Mouse (Mus musculus) heart, embryonic 11.5 days (tissue): ENCODE results near the gene Oxsm. TPM values are rescaled to one million over a fixed set of nuclear protein-coding genes. Genes with fewer than 3 reads are reported as not detected.
A peak's percentile ranks its signal among the peaks of the same experiment; 100 is the strongest.

Experiments
- ATAC-seq: fragments of 200-750 bp; cut with Nextera tagmentation; replicated peaks from 2 replicates; pipeline ENCODE4 v1.8.0; 2017; ENCODE audit warnings: moderate library complexity; ENCODE audit not compliant: insufficient number of reproducible peaks, low FRiP score, low TSS enrichment
- H3K27ac ChIP-seq: fragments of 300-500 bp; sonication (generic); 2 replicates; pipeline ENCODE4 v1.5.1; 2014; ENCODE audit warnings: mild to moderate bottlenecking, low read depth, low read length
- H3K27me3 ChIP-seq: fragments of 300-500 bp; sonication (generic); 2 replicates; pipeline ENCODE4 v1.6.1; 2014; ENCODE audit warnings: mild to moderate bottlenecking, low read length, mixed read lengths; ENCODE audit not compliant: control insufficient read depth, insufficient read depth
- H3K36me3 ChIP-seq: fragments of 300-500 bp; sonication (generic); 2 replicates; pipeline ENCODE4 v1.6.1; 2014; ENCODE audit warnings: mild to moderate bottlenecking, low read length, moderate library complexity, mixed read lengths; ENCODE audit not compliant: control insufficient read depth, insufficient read depth
- H3K4me1 ChIP-seq: fragments of 300-500 bp; sonication (generic); 2 replicates; pipeline ENCODE4 v1.6.1; 2014; ENCODE audit warnings: low read length; ENCODE audit not compliant: control insufficient read depth, insufficient read depth
- H3K4me2 ChIP-seq: fragments of 300-500 bp; sonication (generic); 2 replicates; pipeline ENCODE4 v1.6.1; 2014; ENCODE audit warnings: mild to moderate bottlenecking, moderate library complexity
- H3K4me3 ChIP-seq: fragments of 300-500 bp; sonication (generic); 2 replicates; pipeline ENCODE4 v1.5.1; 2014; ENCODE audit warnings: low read depth, low read length
- H3K9ac ChIP-seq: fragments of 300-500 bp; sonication (generic); 2 replicates; pipeline ENCODE4 v1.6.1; 2014; ENCODE audit warnings: mild to moderate bottlenecking, low read depth, low read length, moderate library complexity
- H3K9me3 ChIP-seq: fragments of 300-500 bp; sonication (generic); replicated peaks from 2 replicates; pipeline ENCODE4 v1.6.1; 2016; ENCODE audit warnings: low read length; ENCODE audit not compliant: control insufficient read depth
- WGBS: fragments of 180-500 bp; shearing (Covaris S2); extraction: QIAGEN DNeasy Blood & Tissue Kit; methylation state at CpG from one replicate; pipeline ENCODE4 v1.1.7; 2014; ENCODE audit not compliant: insufficient replicate concordance; 5-methylcytosine and 5-hydroxymethylcytosine counted together
- polyA plus RNA-seq: library from polyadenylated mRNA; unstranded; fragments of >200 nt; fragmentation: Nextera tagmentation; extraction: Ambion mirVana; gene quantifications from 2 replicates; pipeline ENCODE4 v1.2.1, GENCODE M21; 2014

The Oxsm gene
- polyA plus RNA-seq = 2.0 and 2.3 TPM in 2 replicates

- peak within 1 kb of the TSS; percentile 87 for H3K4me2 ChIP-seq
- under 1% methylated on average over 56 of the region's 65 CpGs for WGBS
- H3K27me3 ChIP-seq = no peaks in the 10 kb centered on the region
These were observed at the start of gene Oxsm, which contains the start of gene Ngly1 for GRCm38 (mm10) chr14:16249171-16249874. Gene Oxsm, minus strand, starts transcription at chr14:16249808. Gene Ngly1, plus strand, starts transcription at chr14:16249280.

DNA sequence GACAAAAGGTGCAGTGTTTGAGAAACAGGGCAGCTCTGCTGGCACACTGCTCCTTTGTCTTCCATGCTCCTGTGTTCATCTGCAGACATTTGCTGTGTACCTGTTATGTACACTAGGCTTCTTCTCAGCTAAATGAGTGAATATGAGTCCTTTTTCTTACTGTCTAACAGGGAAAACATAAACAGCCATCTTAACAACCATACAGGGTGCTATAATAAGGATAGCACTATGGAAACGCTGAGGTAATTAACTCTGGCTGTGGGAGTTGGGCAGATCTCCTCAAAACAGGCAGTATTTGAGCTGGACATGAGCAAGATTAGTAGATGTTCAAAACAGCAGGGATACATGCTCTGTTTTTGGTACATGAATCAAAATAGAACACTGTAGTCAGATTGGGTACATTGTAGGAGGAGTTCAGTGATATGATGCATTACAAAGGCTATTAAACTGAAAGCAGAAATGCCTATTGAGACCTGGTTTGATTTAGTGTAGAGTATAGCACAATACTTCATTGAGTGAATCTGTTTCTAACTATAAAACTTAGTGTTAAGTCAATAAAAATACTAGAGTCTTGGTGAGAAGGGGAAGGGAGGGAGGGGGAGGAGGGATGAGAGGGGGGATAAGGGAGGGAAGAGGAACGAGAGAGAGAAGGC, 47.3 kb upstream of the Oxsm start:
- H3K9ac ChIP-seq = no peak overlapping the region
- no peaks in the 10 kb centered on the region for H3K27me3 ChIP-seq
- WGBS = 75% methylated on average over 2 of the region's 2 CpGs
- no peaks in the 10 kb centered on the region; the same call in 1 of the 2 replicates for H3K36me3 ChIP-seq
- ATAC-seq = no peak
- H3K9me3 ChIP-seq = no peaks in the 10 kb centered on the region
- no peak overlapping the region for H3K4me2 ChIP-seq
- no peak overlapping the region for H3K4me3 ChIP-seq
- no peaks in the 10 kb centered on the region for H3K4me1 ChIP-seq
- no peak overlapping the region for H3K27ac ChIP-seq

More at GRCm38 (mm10) chr14:16249171-16249874, at the start of gene Oxsm, which contains the start of gene Ngly1:
- peak within 1 kb of the TSS; percentile 92 for H3K27ac ChIP-seq
- peak; percentile 99 for ATAC-seq
- peak within 1 kb of the TSS; percentile 96 for H3K9ac ChIP-seq
- H3K4me1 ChIP-seq = no peaks in the 10 kb centered on the region
- H3K9me3 ChIP-seq = no peaks in the 10 kb centered on the region
- no peaks in the 10 kb centered on the region for H3K36me3 ChIP-seq
- H3K4me3 ChIP-seq = peak within 1 kb of the TSS; percentile 75

GRCm38 (mm10) chr14:16293921-16294320, 44.3 kb upstream of the Oxsm start:
- no peak for ATAC-seq
- 75% methylated on average over 1 of the region's 1 CpGs for WGBS
- H3K4me3 ChIP-seq = no peak overlapping the region
- no peak overlapping the region for H3K4me2 ChIP-seq
- no peaks in the 10 kb centered on the region for H3K4me1 ChIP-seq
- H3K27me3 ChIP-seq = no peaks in the 10 kb centered on the region
- H3K27ac ChIP-seq = no peak overlapping the region
- H3K9me3 ChIP-seq = no peaks in the 10 kb centered on the region
- H3K36me3 ChIP-seq = no peaks in the 10 kb centered on the region
- H3K9ac ChIP-seq = no peak overlapping the region

GRCm38 (mm10) chr14:16293015-16293414, 43.4 kb upstream of the Oxsm start:
- H3K27ac ChIP-seq = no peak overlapping the region
- H3K4me1 ChIP-seq = no peaks in the 10 kb centered on the region
- no peaks in the 10 kb centered on the region for H3K27me3 ChIP-seq
- H3K9ac ChIP-seq = no peak overlapping the region
- ATAC-seq = no peak
- no peak overlapping the region for H3K4me2 ChIP-seq
- H3K9me3 ChIP-seq = no peaks in the 10 kb centered on the region
- no peaks in the 10 kb centered on the region for H3K36me3 ChIP-seq
- H3K4me3 ChIP-seq = no peak overlapping the region

GRCm38 (mm10) chr14:16292371-16292770, 42.8 kb upstream of the Oxsm start:
- Histone ChIP-seq H3K4me3 (no peak overlapping the region), H3K4me1 (no peaks in the 10 kb centered on the region), H3K4me2 (no peak overlapping the region), H3K9ac (no peak overlapping the region), H3K9me3 (no peaks in the 10 kb centered on the region), H3K36me3 (no peaks in the 10 kb centered on the region), H3K27ac (no peak overlapping the region), H3K27me3 (no peaks in the 10 kb centered on the region)
- no peak for ATAC-seq
- 67% methylated on average over 1 of the region's 1 CpGs for WGBS

DNA sequence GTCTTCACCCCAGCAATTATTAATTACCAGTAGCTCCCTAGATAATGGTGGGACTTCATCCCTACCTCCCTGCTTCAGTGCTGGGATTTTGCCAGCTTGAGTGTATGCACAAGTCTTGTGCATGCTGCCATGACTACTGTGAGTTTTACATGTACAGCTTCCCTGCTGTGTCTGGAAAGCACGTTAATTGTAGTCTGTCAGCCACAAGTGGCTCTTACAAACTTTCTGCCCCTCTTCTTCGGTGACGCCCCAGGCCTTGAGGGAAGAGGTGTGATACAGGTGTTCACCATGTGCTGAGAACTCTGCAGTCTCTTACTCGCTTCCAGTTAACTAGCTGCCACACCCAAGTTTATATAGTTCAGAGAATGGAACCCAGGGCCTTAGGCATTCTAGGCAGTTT, 34.4 kb upstream of the Oxsm start:
- Histone ChIP-seq H3K9ac (no peak overlapping the region), H3K4me2 (no peak overlapping the region), H3K9me3 (no peaks in the 10 kb centered on the region), H3K4me3 (no peak overlapping the region), H3K4me1 (no peaks in the 10 kb centered on the region), H3K27me3 (no peaks in the 10 kb centered on the region), H3K27ac (no peak overlapping the region), H3K36me3 (no peaks in the 10 kb centered on the region)
- WGBS = 80% methylated on average over 4 of the region's 4 CpGs
- ATAC-seq = no peak

DNA sequence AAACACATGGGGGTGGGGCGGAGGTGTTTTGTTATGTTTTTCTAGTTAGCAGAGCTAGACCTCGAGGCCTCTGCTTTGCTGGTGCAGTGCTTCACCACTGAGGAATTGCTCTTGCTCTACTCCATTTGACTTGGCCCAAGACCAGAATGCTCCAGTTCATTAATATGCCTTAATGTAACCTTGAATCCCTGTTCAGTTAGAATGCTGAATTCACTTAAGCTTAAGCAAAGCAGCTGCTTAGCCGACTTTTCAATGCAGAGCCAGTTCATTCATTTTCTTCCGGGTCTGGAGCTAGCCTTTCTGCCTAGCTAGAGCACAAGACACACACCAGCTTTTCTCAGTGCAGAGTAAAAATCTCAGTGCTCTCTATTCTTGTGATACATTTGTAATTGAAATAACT, 29.6 kb upstream of the Oxsm start:
- no peak for ATAC-seq
- no peak overlapping the region for H3K9ac ChIP-seq
- WGBS = 73% methylated on average over 4 of the region's 4 CpGs
- no peaks in the 10 kb centered on the region for H3K36me3 ChIP-seq
- no peak overlapping the region for H3K4me3 ChIP-seq
- H3K4me2 ChIP-seq = no peak overlapping the region
- no peaks in the 10 kb centered on the region for H3K4me1 ChIP-seq
- no peaks in the 10 kb centered on the region for H3K27me3 ChIP-seq
- no peak overlapping the region for H3K27ac ChIP-seq
- H3K9me3 ChIP-seq = no peaks in the 10 kb centered on the region

GRCm38 (mm10) chr14:16273677-16274076, 24.1 kb upstream of the Oxsm start:
- Histone ChIP-seq H3K9me3 (no peaks in the 10 kb centered on the region), H3K27me3 (no peaks in the 10 kb centered on the region), H3K4me2 (no peak overlapping the region), H3K4me1 (no peaks in the 10 kb centered on the region), H3K27ac (no peak overlapping the region), H3K4me3 (no peak overlapping the region), H3K36me3 (no peaks in the 10 kb centered on the region), H3K9ac (no peak overlapping the region)
- WGBS = 75% methylated on average over 3 of the region's 3 CpGs
- no peak for ATAC-seq

DNA sequence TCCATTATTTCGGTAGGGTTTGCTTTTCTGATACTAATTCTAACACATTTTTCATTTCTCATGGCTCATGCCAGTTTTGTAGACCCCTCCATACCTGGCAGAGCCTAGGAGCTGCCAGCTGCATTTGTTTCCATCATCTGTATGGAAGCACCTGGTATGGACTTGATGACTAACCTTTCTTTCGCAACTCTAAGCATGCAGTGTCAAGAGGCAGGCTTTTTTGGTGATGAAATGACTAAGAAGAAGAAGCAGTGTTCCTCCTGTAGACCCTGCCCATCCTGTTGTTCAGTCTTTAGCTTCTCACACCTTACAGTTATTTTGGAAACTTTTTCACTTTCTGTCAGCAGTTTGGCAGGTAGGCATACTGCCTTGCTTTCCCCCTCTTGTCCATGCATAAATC, 20.2 kb upstream of the Oxsm start:
- no peaks in the 10 kb centered on the region for H3K36me3 ChIP-seq
- no peak overlapping the region for H3K4me3 ChIP-seq
- H3K27me3 ChIP-seq = no peaks in the 10 kb centered on the region
- no peak overlapping the region for H3K27ac ChIP-seq
- ATAC-seq = no peak
- H3K4me1 ChIP-seq = no peaks in the 10 kb centered on the region
- 85% methylated on average over 2 of the region's 2 CpGs for WGBS
- no peak overlapping the region for H3K4me2 ChIP-seq
- H3K9ac ChIP-seq = no peak overlapping the region
- H3K9me3 ChIP-seq = no peaks in the 10 kb centered on the region
